Mouse (Mus musculus) common myeloid progenitor, adult 5-6 weeks (primary cell): ENCODE measurements around the gene Dydc2. TPM values are rescaled to one million over a fixed set of nuclear protein-coding genes. Genes with fewer than 3 reads are reported as not detected.

Source experiments
- ATAC-seq: replicated peaks from 2 replicates; pipeline ENCODE4 v1.8.0; 2016; ENCODE audit warnings: low read depth, mild to moderate bottlenecking, moderate TSS enrichment, inconsistent platforms; ENCODE audit not compliant: poor library complexity, severe bottlenecking
- total RNA-seq: library from RNA; stranded (forward); fragments of 200-1000, 187-1606 nt; gene quantifications from 2 replicates; pipeline ENCODE4 v1.2.3, GENCODE M21; 2017

Gene Dydc2
- total RNA-seq, 1 experiment from 2014 or later = not detected

DNA sequence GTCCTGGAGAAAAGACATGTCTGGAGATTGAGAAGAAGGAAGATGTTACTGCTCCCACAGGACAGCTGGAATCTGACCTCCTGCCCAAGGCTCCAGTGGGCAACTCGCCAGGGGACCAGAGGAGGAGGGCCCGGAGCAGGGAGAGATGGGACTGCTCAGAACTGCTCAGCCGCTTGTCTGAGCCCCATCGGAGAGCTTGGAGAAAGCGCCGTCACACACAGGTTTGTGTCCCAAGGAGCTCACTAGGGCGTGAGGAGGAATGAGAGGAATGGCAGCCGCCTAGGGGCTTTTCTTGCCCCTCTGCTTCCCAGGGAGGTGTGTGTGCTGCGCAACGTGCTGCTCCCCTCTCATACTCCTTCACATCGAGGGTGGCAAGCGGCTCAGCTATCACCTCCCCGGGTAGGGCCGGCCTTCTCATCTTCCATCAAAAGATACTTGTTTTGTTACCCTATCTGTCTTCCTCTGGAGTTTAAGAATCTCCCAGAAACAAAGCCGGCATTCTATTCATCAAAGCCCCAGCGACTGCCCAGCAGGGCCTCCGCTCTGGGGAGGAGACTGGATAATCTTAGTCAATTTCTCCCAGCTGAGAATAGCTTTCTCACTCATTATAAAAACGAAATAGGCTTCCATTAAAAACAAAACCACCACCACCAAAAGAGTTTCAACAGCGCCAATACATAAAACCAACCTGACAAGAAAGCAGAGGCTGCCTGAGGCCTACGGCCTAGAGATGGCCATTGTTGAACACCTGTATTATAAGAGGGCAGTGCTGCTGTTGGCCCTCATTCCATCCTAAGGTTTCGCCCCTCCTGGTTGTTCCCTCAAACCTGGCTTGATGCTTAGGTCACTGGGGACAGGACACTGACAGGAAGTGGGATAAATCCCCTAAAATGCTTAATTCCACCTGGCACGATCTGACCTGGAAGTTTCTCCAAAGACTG is 64.5 kb downstream of the Dydc2 start:
- no peak for ATAC-seq

DNA sequence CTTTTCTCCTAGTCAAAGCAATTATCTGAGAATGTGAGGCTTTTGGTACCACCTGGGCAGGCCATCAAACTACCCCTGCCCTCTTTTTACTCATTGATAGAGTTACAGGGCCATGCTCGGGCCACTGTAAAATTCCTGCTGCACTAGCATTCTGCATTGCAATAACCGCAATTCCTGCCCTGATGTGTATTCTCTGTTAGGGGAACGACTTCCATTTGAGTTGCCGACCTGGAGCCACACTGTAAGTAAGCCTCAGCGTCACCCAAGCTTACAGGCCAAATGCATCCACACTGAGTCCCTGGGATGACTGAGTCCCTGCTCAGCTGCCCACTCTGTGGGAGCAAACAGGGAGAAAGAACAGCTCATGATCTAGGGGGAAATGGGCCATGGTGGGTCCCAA is 67.4 kb downstream of the Dydc2 start:
- no peak for ATAC-seq

DNA sequence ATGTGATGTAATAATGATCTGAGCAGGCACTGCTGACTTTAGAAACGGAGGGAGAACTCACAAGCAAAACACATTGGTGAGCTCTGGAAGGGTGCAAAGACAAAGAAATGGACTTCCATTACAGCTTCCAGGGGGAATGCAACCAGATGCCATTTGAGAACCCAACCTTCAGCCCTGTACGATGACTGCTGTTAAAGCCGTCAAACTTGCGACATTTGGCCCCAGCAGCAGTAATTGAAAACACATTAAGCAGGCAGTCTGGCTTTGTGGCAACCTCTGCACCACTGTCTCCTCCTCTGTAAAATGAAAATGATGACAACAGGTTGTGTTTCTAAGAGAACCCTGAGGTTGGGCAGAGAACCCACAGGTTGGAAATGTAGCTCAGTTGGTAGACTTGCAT is 68.2 kb downstream of the Dydc2 start:
- no peak for ATAC-seq

DNA sequence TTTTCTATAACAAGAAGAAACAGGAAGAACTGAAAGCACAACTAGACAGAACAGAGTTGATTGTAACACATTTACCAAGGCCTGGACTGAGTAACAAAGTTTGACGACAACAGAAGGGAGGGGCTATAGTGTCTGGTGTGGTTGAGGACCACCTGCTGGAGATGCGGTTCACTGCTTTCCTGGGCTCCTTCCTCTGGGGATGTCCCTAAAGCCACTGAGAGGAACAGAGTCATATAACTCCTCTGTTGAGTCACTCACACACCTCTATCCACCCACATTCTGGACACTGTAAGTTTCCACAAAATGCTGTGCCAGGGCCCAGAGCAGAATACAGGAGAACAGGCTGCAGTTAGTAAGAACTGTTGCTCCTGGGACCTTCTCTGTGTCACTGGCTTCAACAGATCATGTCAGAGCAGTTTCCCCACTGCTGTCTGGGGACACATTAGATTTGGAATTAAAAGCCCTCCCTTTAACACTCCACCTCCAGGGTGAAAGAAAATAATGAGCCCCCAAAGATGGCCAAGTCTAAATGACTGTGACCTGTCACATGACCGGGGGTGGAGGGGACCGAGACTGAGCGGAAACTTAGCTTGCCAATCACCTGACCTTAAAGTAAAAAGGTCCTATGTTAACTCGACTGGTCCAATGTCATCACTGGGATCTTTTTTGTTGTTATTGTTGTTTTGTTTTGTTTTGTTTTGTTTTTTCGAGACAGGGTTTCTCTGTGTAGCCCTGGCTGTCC is 68.9 kb downstream of the Dydc2 start:
- ATAC-seq = peak; percentile 72

Other genes with a start within 250 kb of the Dydc2 start
- gene Sh2d4b, start 175.9 kb downstream of the Dydc2 start, total RNA-seq = 0.46 TPM in 1 of 2 replicates, not detected in the other
- 46.6 and 49.2 TPM in 2 replicates for gene Tspan14, start 102.4 kb downstream of the Dydc2 start, total RNA-seq
- 26.4 and 32.5 TPM in 2 replicates for gene Fam213a, start 55.4 kb downstream of the Dydc2 start, total RNA-seq
- not detected in 2 replicates for gene Dydc1, start 3.7 kb upstream of the Dydc2 start, total RNA-seq
- gene Mat1a, start 35.8 kb upstream of the Dydc2 start, total RNA-seq = not detected in 2 replicates
- not detected in 2 replicates for gene Sftpa1, start 62.6 kb upstream of the Dydc2 start, total RNA-seq
- gene Mbl1, start 82.2 kb upstream of the Dydc2 start, total RNA-seq = not detected in 2 replicates
- gene Sftpd, start 115.9 kb upstream of the Dydc2 start, total RNA-seq = not detected in 2 replicates
- gene Gm2832, start 209.6 kb upstream of the Dydc2 start, total RNA-seq = not detected in 2 replicates